Mouse (Mus musculus): ENCODE measurements at regions not wholly inside any gene's neighbourhood (a gene's known extent, or its start where the extent isn't known, plus 50 kb on each side); places are given as distances from the start of the nearest gene placed in this dataset.

- TF ChIP-seq TAL1 (IDR thresholded peaks at IDR 0.05; ENCODE audit: low read length), result no peak
- TF ChIP-seq GATA1 (IDR thresholded peaks at IDR 0.05; ENCODE audit: low read length), result no peak
These were observed 682.6 kb upstream of the Tmem132c start for GRCm38 (mm10) chr5:126559011-126559410.
